Mouse (Mus musculus): ENCODE measurements around the gene Ssrp1. TPM values are rescaled to one million over a fixed set of nuclear protein-coding genes. Genes with fewer than 3 reads are reported as not detected.

Gene Ssrp1
- total RNA-seq (2022) = 100 to 1,000 TPM in 3 of 4 experiments, 10 to 100 TPM in 1; 99.9 to 112 (median 106) TPM

GRCm38 (mm10) chr2:85037047-85038026 lies at the start of gene Ssrp1, which contains the start of gene P2rx3:
Gene Ssrp1 (plus strand): TSS chr2:85037234.
Gene P2rx3 (minus strand): TSS chr2:85037462.
- peak; percentile 84 to 88 for DNase-seq (ENCODE audit: low spot score in 2 of 2)

- no peak for DNase-seq (ENCODE audit: low spot score in 2 of 2)
These were observed 49.1 kb upstream of the Ssrp1 start, which contains the start of gene Prg3 for GRCm38 (mm10) chr2:84987930-84988329. Gene Prg3 (plus strand): TSS chr2:84988215.

GRCm38 (mm10) chr2:84996376-84996775 lies 40.7 kb upstream of the Ssrp1 start:
- no peak for DNase-seq (ENCODE audit: low spot score in 2 of 2)

GRCm38 (mm10) chr2:84999486-85000181 lies 37.4 kb upstream of the Ssrp1 start:
- no peak for DNase-seq (ENCODE audit: low spot score in 2 of 2)

- DNase-seq (ENCODE audit: low spot score in 2 of 2) = no peak
These were observed 35.5 kb upstream of the Ssrp1 start for GRCm38 (mm10) chr2:85001497-85001896.

- no peak for DNase-seq (ENCODE audit: low spot score in 2 of 2)
These were observed 34.5 kb upstream of the Ssrp1 start for GRCm38 (mm10) chr2:85002575-85002974.

GRCm38 (mm10) chr2:85004341-85004740 lies 32.7 kb upstream of the Ssrp1 start:
- peak in 1 of 2 experiments; percentile 54 for DNase-seq (ENCODE audit: low spot score in 2 of 2)

- no peak for DNase-seq (ENCODE audit: low spot score in 2 of 2)
These were observed 30.4 kb upstream of the Ssrp1 start for GRCm38 (mm10) chr2:85006600-85006999.

GRCm38 (mm10) chr2:85007729-85008128 lies 29.3 kb upstream of the Ssrp1 start:
- DNase-seq (ENCODE audit: low spot score in 2 of 2) = no peak

- no peak for DNase-seq (ENCODE audit: low spot score in 2 of 2)
These were observed 27.8 kb upstream of the Ssrp1 start for GRCm38 (mm10) chr2:85009212-85009611.

GRCm38 (mm10) chr2:85011906-85012604 lies 25.0 kb upstream of the Ssrp1 start:
- DNase-seq (ENCODE audit: low spot score in 2 of 2) = no peak

GRCm38 (mm10) chr2:85012679-85013078 lies 24.4 kb upstream of the Ssrp1 start:
- DNase-seq (ENCODE audit: low spot score in 2 of 2) = no peak

- DNase-seq (ENCODE audit: low spot score in 2 of 2) = no peak
These were observed 23.0 kb upstream of the Ssrp1 start for GRCm38 (mm10) chr2:85013826-85014587.

- no peak for DNase-seq (ENCODE audit: low spot score in 2 of 2)
These were observed 22.4 kb upstream of the Ssrp1 start for GRCm38 (mm10) chr2:85014588-85014982.

GRCm38 (mm10) chr2:85022043-85022442 lies 15.0 kb upstream of the Ssrp1 start:
- DNase-seq (ENCODE audit: low spot score in 2 of 2) = no peak

- no peak for DNase-seq (ENCODE audit: low spot score in 2 of 2)
These were observed 10.9 kb upstream of the Ssrp1 start for GRCm38 (mm10) chr2:85026178-85026577.

- no peak for DNase-seq (ENCODE audit: low spot score in 2 of 2)
These were observed 9.8 kb upstream of the Ssrp1 start for GRCm38 (mm10) chr2:85027281-85027680.

GRCm38 (mm10) chr2:85029897-85030296 lies 7.1 kb upstream of the Ssrp1 start:
- DNase-seq (ENCODE audit: low spot score in 2 of 2) = no peak

- no peak for DNase-seq (ENCODE audit: low spot score in 2 of 2)
These were observed 6.0 kb upstream of the Ssrp1 start for GRCm38 (mm10) chr2:85030989-85031388.

GRCm38 (mm10) chr2:85033121-85033520 lies 3.9 kb upstream of the Ssrp1 start:
- no peak for DNase-seq (ENCODE audit: low spot score in 2 of 2)

- no peak for DNase-seq (ENCODE audit: low spot score in 2 of 2)
These were observed 2.9 kb upstream of the Ssrp1 start for GRCm38 (mm10) chr2:85034169-85034568.
